Mouse (Mus musculus): Measurements from ENCODE around the gene Tm6sf2. TPM values are rescaled to one million over a fixed set of nuclear protein-coding genes. Genes with fewer than 3 reads are reported as not detected.

Gene Tm6sf2
- total and polyA plus RNA-seq, 3 experiments: 1.0 to 1.2 TPM; not detected in 1

GRCm38 (mm10) chr8:70042583-70043455, 29.9 kb upstream of the Tm6sf2 start, which contains the start of the genes Mau2 and Sugp1:
Gene Mau2, minus strand, starts transcription at chr8:70042734.
Gene Sugp1, plus strand, starts transcription at chr8:70042813.
- peak; percentile 94 for TF ChIP-seq HCFC1 (IDR thresholded peaks at IDR 0.05; ENCODE audit: low read depth, low read length)
- TF ChIP-seq ZMIZ1 (IDR thresholded peaks at IDR 0.05; ENCODE audit: low read depth, low read length): no peak; the same call in none of the 2 replicates
- peak; percentile 48; the same call in 1 of the 2 replicates for TF ChIP-seq USF1 (IDR thresholded peaks at IDR 0.05; ENCODE audit: low read depth, low read length)
- no peak for TF ChIP-seq E2F4 (IDR thresholded peaks at IDR 0.05; ENCODE audit: borderline replicate concordance, low read depth, low read length)
- peak; percentile 33; the same call in 1 of the 2 replicates for TF ChIP-seq MAX (IDR thresholded peaks at IDR 0.05; ENCODE audit: low read length)
- no peak for TF ChIP-seq GABPA (IDR thresholded peaks at IDR 0.05; ENCODE audit: low read depth, low read length)
- peak; percentile 57; the same call in 1 of the 2 replicates for TF ChIP-seq MYC (IDR thresholded peaks at IDR 0.05; ENCODE audit: low read depth, low read length)
- peak; percentile 66; the same call in 1 of the 2 replicates for TF ChIP-seq POLR2AphosphoS2 (IDR thresholded peaks at IDR 0.05; ENCODE audit: low read length)
- TF ChIP-seq ZNF384 (IDR thresholded peaks at IDR 0.05; ENCODE audit: low read depth, low read length): no peak
- TF ChIP-seq SIN3A (IDR thresholded peaks at IDR 0.05; ENCODE audit: low read length): peak; percentile 75
- peak; percentile 84 for TF ChIP-seq KAT2A (conservative IDR thresholded peaks at IDR 0.05; ENCODE audit: low read depth, low read length)
- peak; percentile 99 for TF ChIP-seq CHD2 (IDR thresholded peaks at IDR 0.05; ENCODE audit: low read length)
- peak; percentile 82 to 94 for TF ChIP-seq POLR2A (IDR thresholded peaks at IDR 0.05; ENCODE audit: control insufficient read depth in 1 of 2, insufficient read depth in 1 of 2, low read depth in 1 of 2, low read length in 2 of 2, poor library complexity in 1 of 2)
- no peak for TF ChIP-seq MYB (IDR thresholded peaks at IDR 0.05; ENCODE audit: low read depth, low read length)
- TF ChIP-seq CHD1 (IDR thresholded peaks at IDR 0.05; ENCODE audit: low read depth, low read length): no peak
- TF ChIP-seq EP300 (IDR thresholded peaks at IDR 0.05; ENCODE audit: low read depth in 1 of 2, low read length in 2 of 2): no peak
- no peak for TF ChIP-seq RAD21 (IDR thresholded peaks at IDR 0.05; ENCODE audit: low read depth, low read length)
- TF ChIP-seq TCF12 (IDR thresholded peaks at IDR 0.05; ENCODE audit: low read depth, low read length): peak; percentile 80
- TF ChIP-seq ZKSCAN1 (IDR thresholded peaks at IDR 0.05; ENCODE audit: low read depth, low read length): no peak
- peak; percentile 62 for TF ChIP-seq MXI1 (IDR thresholded peaks at IDR 0.05; ENCODE audit: low read depth, low read length)
- peak; percentile 89 for TF ChIP-seq TBP (IDR thresholded peaks at IDR 0.05; ENCODE audit: low read depth, low read length)
- TF ChIP-seq ELF1 (IDR thresholded peaks at IDR 0.05; ENCODE audit: low read depth, low read length): peak; percentile 93
- TF ChIP-seq NELFE (IDR thresholded peaks at IDR 0.05; ENCODE audit: low read depth, low read length): peak; percentile 83
- peak within 1 kb of the TSS; percentile 97 for H3K27ac ChIP-seq (ENCODE audit: control insufficient read depth, low read depth, low read length)
- H3K9me3 ChIP-seq (replicated peaks; ENCODE audit: insufficient read depth, low read length): no peaks in the 10 kb centered on the region
- H3K79me2 ChIP-seq (ENCODE audit: control insufficient read depth, insufficient read depth, low read length, poor library complexity): peaks cover 71% of the 10 kb centered on the region
- H3K36me3 ChIP-seq (ENCODE audit: control insufficient read depth in 1 of 2, insufficient read depth in 2 of 2, low read length in 2 of 2): peaks cover 0 to 11% of the 10 kb centered on the region in 2 experiments; a peak in 3 of 4 replicates
- peak; percentile 99 for DNase-seq (ENCODE audit: low read depth, low spot score)
- H3K4me3 ChIP-seq (ENCODE audit: control insufficient read depth in 1 of 2, insufficient read depth in 1 of 2, low read depth in 2 of 2, low read length in 2 of 2): peak within 1 kb of the TSS; percentile 62 to 99
- H3K4me1 ChIP-seq (ENCODE audit: control insufficient read depth in 1 of 2, insufficient read depth in 2 of 2, low read length in 2 of 2): peaks cover 8% of the 10 kb centered on the region in 2 experiments; a peak in 3 of 4 replicates
- no peaks in the 10 kb centered on the region for H3K27me3 ChIP-seq (ENCODE audit: control insufficient read depth in 1 of 2, insufficient read depth in 2 of 2, low read length in 2 of 2)
- H3K9ac ChIP-seq (ENCODE audit: control insufficient read depth, low read depth, low read length, poor library complexity, severe bottlenecking): peak within 1 kb of the TSS; percentile 91
